Mouse (Mus musculus): ENCODE measurements around the gene Git2.

The Git2 gene

DNA sequence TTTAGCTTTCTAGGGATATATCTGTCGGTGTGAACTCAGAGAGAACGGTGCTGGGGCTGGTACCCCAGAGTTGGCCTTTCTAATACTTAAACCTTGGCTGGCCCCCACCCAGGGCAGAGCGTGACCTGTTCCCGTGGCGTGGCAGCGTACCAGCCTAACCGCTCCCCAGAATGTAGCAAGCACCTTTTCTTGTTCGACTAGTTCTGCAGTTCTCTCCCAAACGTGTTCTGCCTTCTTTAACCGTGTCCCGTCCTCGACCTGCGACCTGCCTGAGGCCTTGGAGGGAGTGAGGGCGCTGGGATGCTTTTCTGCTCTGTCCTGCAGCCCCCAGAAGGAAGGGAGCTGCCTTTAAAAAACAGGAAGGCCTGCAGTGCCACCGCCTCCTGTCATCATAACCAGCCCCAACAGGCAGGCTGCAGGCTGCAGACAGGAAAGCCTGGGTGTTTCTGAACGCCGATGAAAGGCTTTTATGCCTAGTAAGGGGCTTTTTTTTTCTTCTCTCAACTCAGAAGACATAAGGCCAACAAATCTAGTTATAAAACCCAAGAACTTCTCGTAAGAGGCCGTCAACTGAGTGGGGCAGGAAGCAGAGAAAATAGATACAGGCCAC, 94.5 kb downstream of the Git2 start:
- DNase-seq = peak; percentile 35

GRCm38 (mm10) chr5:114679841-114680591, 95.3 kb downstream of the Git2 start:
- peak; percentile 19 for DNase-seq

Data from lung, postnatal 10 days (tissue).